ENCODE assay signal across 8 mouse cellular contexts in the genomic region with DNA sequence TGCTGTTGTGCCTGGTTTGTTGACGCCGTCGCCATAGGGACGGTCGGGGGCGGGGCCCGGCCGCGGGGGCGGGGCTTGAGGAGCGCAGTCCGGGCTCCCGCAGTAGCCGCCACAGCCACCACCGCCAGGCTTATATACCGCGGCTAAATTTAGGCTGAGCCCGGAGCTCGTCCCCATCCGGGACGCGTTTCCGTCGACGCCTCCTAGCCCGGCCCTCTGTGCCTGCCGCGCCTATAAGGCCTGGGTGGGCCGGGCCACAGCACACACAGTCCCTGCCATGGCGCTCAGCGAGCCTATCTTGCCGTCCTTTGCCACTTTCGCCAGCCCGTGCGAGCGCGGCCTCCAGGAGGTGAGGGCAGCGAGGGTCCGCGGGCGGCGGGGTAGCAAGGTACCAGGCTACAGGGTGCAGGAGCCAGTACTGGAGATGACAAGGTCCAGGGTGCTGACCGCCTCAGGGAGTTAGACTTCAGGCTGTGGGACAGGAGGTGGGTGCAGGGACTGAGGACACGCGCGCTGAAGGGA. TPM values are rescaled to one million over a fixed set of nuclear protein-coding genes. Genes with fewer than 3 reads are reported as not detected.
DNase-seq lines count a peak whose midpoint lies in the region; ATAC-seq lines count a peak whose summit lies in the region.

Gene Klf2 (plus strand): TSS at position 233 of the 522 bp plus-strand sequence.

- peaks cover 24% of the 10 kb centered on the region for H3K27me3 ChIP-seq in intestine, embryonic 15.5 days (replicated peaks)

- H3K4me3 ChIP-seq in intestine, embryonic 15.5 days (replicated peaks) = peak within 1 kb of the TSS; percentile 62

- peak within 1 kb of the TSS; percentile 100 for H3K4me2 ChIP-seq in intestine, embryonic 15.5 days (replicated peaks)

- under 1% methylated on average over 46 of the region's 46 CpGs for WGBS in intestine, embryonic 15.5 days

- no peaks in the 10 kb centered on the region for H3K9me3 ChIP-seq in intestine, embryonic 15.5 days

- H3K36me3 ChIP-seq in intestine, embryonic 15.5 days = no peaks in the 10 kb centered on the region

- ATAC-seq in intestine, embryonic 15.5 days = peak; percentile 96
- peak; percentile 95 for ATAC-seq in megakaryocyte-erythroid progenitor cell, adult 5-6 weeks (replicated peaks; ENCODE audit: low FRiP score, low TSS enrichment, poor library complexity, severe bottlenecking)

- peaks cover 16% of the 10 kb centered on the region for H3K4me1 ChIP-seq in intestine, embryonic 15.5 days (replicated peaks)

- peak within 1 kb of the TSS; percentile 64 for H3K27ac ChIP-seq in intestine, embryonic 15.5 days

- DNase-seq in adrenal gland, postnatal 10 days = peak; percentile 99
- DNase-seq in embryo, embryonic 9.5 days (ENCODE audit: extremely low spot score) = peak; percentile 93
- DNase-seq in gastrocnemius, postnatal 4 days (ENCODE audit: low spot score in 2 of 2) = peak; percentile 97 to 98
- peak; percentile 91 to 95 for DNase-seq in left cerebral cortex, postnatal 14 days (ENCODE audit: low spot score in 2 of 2)
- DNase-seq in right cerebral cortex, postnatal 14 days = peak; percentile 92
- DNase-seq in urinary bladder, postnatal 25 days (ENCODE audit: low spot score) = peak; percentile 97

- intact Hi-C loops in left cerebral cortex, postnatal 14 days (cut with DNase I) = no loop called here

- peak within 1 kb of the TSS; percentile 62 for H3K9ac ChIP-seq in intestine, embryonic 15.5 days

RNA-seq across cellular contexts. Expression of gene Klf2, which starts in this region (rescaled TPM):
- 10 to 100 TPM; 48.0 to 99.9 TPM for total RNA-seq in adrenal gland, postnatal 10 days (2021)
- total RNA-seq in gastrocnemius, postnatal 4 days (2021) = 10 to 100 TPM; 40.0 to 47.7 TPM
- polyA plus RNA-seq in intestine, embryonic 15.5 days (2015; fragmentation: Nextera tagmentation; extraction: Ambion mirVana) = 6.6 and 7.2 TPM in 2 replicates
- total RNA-seq in left cerebral cortex, postnatal 14 days (2021) = 10 to 100 TPM; 16.6 to 21.2 TPM
- total RNA-seq in megakaryocyte-erythroid progenitor cell, adult 5-6 weeks (2014; fragmentation: Nextera tagmentation) = 4.0 and 4.4 TPM in 2 replicates
- total RNA-seq in megakaryocyte-erythroid progenitor cell, adult 5-6 weeks (2017) = 2.3 and 5.1 TPM in 2 replicates

Comparison
In these comparisons a context has a peak if more than half of its experiments do, and no peak if none do; other contexts are left out.
1. Peak in every context shown above with its lines: DNase-seq, ATAC-seq, H3K4me3 ChIP-seq and H3K27ac ChIP-seq.